Mouse (Mus musculus): ENCODE measurements at regions not wholly inside any gene's neighbourhood (a gene's known extent, or its start where the extent isn't known, plus 50 kb on each side); places are given as distances from the start of the nearest gene placed in this dataset.

DNA sequence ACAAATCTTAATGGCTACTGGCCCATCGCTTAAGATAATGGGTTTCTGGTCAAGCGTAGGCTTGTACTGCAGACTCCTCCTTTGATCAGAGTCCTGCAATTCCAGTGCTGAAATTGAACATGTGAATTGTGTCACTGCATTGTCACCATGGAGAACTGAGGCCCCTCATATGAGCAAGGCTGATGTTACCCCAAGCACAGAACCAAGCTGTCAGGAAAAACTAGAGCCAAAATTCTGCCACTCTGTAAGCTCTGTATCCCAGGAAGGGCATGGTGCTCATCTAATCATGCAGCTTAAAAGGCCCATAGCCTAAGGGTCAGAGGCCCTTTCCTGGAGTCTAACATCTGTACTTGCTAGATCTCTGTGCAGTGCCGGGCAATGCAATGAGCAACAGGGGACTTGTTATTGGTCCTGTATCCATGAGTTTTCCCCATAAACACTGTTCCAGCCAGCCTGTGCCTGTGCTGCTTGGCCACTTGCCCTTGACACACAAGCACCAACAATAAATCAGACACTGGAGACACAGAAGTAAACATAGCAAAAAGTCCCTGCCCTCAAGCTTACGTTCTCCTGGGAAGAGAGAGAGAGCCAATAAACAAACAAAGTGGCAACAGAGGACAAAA is 760.2 kb downstream of the 1700064H15Rik start:
- no peak for TF ChIP-seq UBTF (IDR thresholded peaks at IDR 0.05; ENCODE audit: low read depth, low read length)
- TF ChIP-seq POLR2AphosphoS2 (IDR thresholded peaks at IDR 0.05; ENCODE audit: low read depth, low read length) = no peak
- no peak for TF ChIP-seq EP300 (IDR thresholded peaks at IDR 0.05; ENCODE audit: low read length)
- no peak for TF ChIP-seq USF2 (conservative IDR thresholded peaks at IDR 0.05; ENCODE audit: low read depth, low read length)
- TF ChIP-seq KAT2A (IDR thresholded peaks at IDR 0.05; ENCODE audit: insufficient replicate concordance, low read length) = no peak
- no peak for TF ChIP-seq MXI1 (IDR thresholded peaks at IDR 0.05; ENCODE audit: low read depth, low read length)
- TF ChIP-seq POLR2A (IDR thresholded peaks at IDR 0.05; ENCODE audit: low read depth, low read length) = no peak
- TF ChIP-seq IRF4 (IDR thresholded peaks at IDR 0.05; ENCODE audit: low read depth, low read length) = no peak
- TF ChIP-seq TCF12 (IDR thresholded peaks at IDR 0.05; ENCODE audit: low read depth, low read length) = no peak
- TF ChIP-seq SMC3 (IDR thresholded peaks at IDR 0.05; ENCODE audit: low read depth, low read length) = no peak
- TF ChIP-seq HCFC1 (IDR thresholded peaks at IDR 0.05; ENCODE audit: low read depth, low read length) = no peak
- TF ChIP-seq PAX5 (IDR thresholded peaks at IDR 0.05; ENCODE audit: low read length) = no peak
- TF ChIP-seq RAD21 (IDR thresholded peaks at IDR 0.05; ENCODE audit: low read depth, low read length) = no peak
- no peak for TF ChIP-seq ZMIZ1 (IDR thresholded peaks at IDR 0.05; ENCODE audit: low read depth, low read length)
- TF ChIP-seq NRF1 (IDR thresholded peaks at IDR 0.05; ENCODE audit: low read depth, low read length) = no peak
- TF ChIP-seq JUN (IDR thresholded peaks at IDR 0.05; ENCODE audit: insufficient read depth, low read depth, low read length) = no peak
- TF ChIP-seq E2F4 (IDR thresholded peaks at IDR 0.05; ENCODE audit: insufficient replicate concordance, low read depth, low read length) = no peak
- Histone ChIP-seq H3K4me3 (replicated peaks in 1 of 3; ENCODE audit: low read depth in 2 of 3, low read length in 2 of 3, poor library complexity in 1 of 3) (no peak overlapping the region), H3K27ac (ENCODE audit: insufficient read depth, low read depth) (no peak overlapping the region), H3K4me2 (ENCODE audit: insufficient read depth, low read depth, poor library complexity, severe bottlenecking) (no peak overlapping the region), H3K9me3 (replicated peaks; ENCODE audit: low read length) (no peaks in the 10 kb centered on the region), H3K79me2 (replicated peaks; ENCODE audit: control insufficient read depth, extremely low read depth, insufficient read depth, poor library complexity, severe bottlenecking) (no peaks in the 10 kb centered on the region), H3K27me3 (replicated peaks) (no peaks in the 10 kb centered on the region), H3K36me3 (replicated peaks in 1 of 2; ENCODE audit: control insufficient read depth in 1 of 2, insufficient read depth in 1 of 2, low read length in 1 of 2) (no peaks in the 10 kb centered on the region), H3K4me1 (ENCODE audit: control insufficient read depth in 1 of 2, insufficient read depth in 2 of 2) (no peaks in the 10 kb centered on the region), H3K9ac (ENCODE audit: insufficient read depth, low read depth) (no peak overlapping the region)
- in situ Hi-C loops (cut with MboI; ENCODE audit: low pct_ligation_motif_present, low pct_unique_long_range_greater_than_20kb, low sequenced_read_pairs) = no loop called here
- dilution Hi-C loops (cut with MboI; ENCODE audit: extremely low pct_ligation_motif_present, extremely low pct_unique_long_range_greater_than_20kb, low sequenced_read_pairs) = no loop called here
- no peak for DNase-seq (ENCODE audit: extremely low read depth)

DNA sequence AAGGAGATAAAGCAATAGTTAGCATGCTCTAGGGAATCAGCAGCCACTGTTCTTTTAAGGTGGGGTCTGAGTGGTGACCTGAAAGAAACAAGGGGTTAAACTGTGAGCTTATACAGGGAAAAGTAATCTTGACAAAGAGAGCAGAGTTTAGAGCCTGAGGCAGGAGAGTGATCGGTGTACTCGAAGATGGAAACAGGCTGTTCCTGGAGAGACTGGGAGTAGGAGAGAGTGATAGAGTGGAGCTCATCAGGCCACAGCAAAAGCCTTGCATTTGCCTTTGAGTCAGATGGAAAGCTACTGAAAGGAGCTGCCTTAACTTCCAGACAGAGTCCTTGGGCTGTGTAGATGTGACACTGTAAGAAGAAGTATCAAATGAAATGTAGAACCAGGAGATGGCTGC is 759.7 kb downstream of the 1700064H15Rik start:
- in situ Hi-C loops (cut with MboI; ENCODE audit: low pct_ligation_motif_present, low pct_unique_long_range_greater_than_20kb, low sequenced_read_pairs) = no loop called here
- Histone ChIP-seq H3K4me2 (ENCODE audit: insufficient read depth, low read depth, poor library complexity, severe bottlenecking) (no peak overlapping the region), H3K9ac (ENCODE audit: insufficient read depth, low read depth) (no peak overlapping the region), H3K4me3 (replicated peaks in 1 of 3; ENCODE audit: low read depth in 2 of 3, low read length in 2 of 3, poor library complexity in 1 of 3) (no peak overlapping the region), H3K36me3 (replicated peaks in 1 of 2; ENCODE audit: control insufficient read depth in 1 of 2, insufficient read depth in 1 of 2, low read length in 1 of 2) (no peaks in the 10 kb centered on the region), H3K27me3 (replicated peaks) (no peaks in the 10 kb centered on the region), H3K79me2 (replicated peaks; ENCODE audit: control insufficient read depth, extremely low read depth, insufficient read depth, poor library complexity, severe bottlenecking) (no peaks in the 10 kb centered on the region), H3K9me3 (replicated peaks; ENCODE audit: low read length) (no peaks in the 10 kb centered on the region), H3K4me1 (ENCODE audit: control insufficient read depth in 1 of 2, insufficient read depth in 2 of 2) (no peaks in the 10 kb centered on the region), H3K27ac (ENCODE audit: insufficient read depth, low read depth) (no peak overlapping the region)
- dilution Hi-C loops (cut with MboI; ENCODE audit: extremely low pct_ligation_motif_present, extremely low pct_unique_long_range_greater_than_20kb, low sequenced_read_pairs) = no loop called here
- TF ChIP-seq UBTF (IDR thresholded peaks at IDR 0.05; ENCODE audit: low read depth, low read length) (no peak), SMC3 (IDR thresholded peaks at IDR 0.05; ENCODE audit: low read depth, low read length) (no peak), HCFC1 (IDR thresholded peaks at IDR 0.05; ENCODE audit: low read depth, low read length) (no peak), MAZ (IDR thresholded peaks at IDR 0.05; ENCODE audit: low read depth, low read length) (no peak), MEF2A (IDR thresholded peaks at IDR 0.05; ENCODE audit: borderline replicate concordance, low read depth, low read length) (no peak), ETS1 (conservative IDR thresholded peaks at IDR 0.05; ENCODE audit: low read depth, low read length) (no peak), SIN3A (IDR thresholded peaks at IDR 0.05; ENCODE audit: low read length) (no peak), ZMIZ1 (IDR thresholded peaks at IDR 0.05; ENCODE audit: low read depth, low read length) (no peak)
- DNase-seq (ENCODE audit: extremely low read depth) = no peak

Data from CH12.LX (cell line).